Mouse (Mus musculus) heart, adult 2 months (tissue): Measurements from ENCODE around the gene Plch2.

Experiments used
- CTCF ChIP-seq: fragments of 200-600 bp; IDR thresholded peaks from 2 replicates; pipeline ENCODE4 v1.8.1; 2022; ENCODE audit warnings: antibody characterized with exemption, mild to moderate bottlenecking, moderate library complexity
- EP300 ChIP-seq: fragments of 200-500 bp; IDR thresholded peaks from 2 replicates; pipeline ENCODE4 v1.6.1; 2011; ENCODE audit warnings: low read depth, low read length, control low read depth; ENCODE audit not compliant: insufficient read depth
- POLR2A ChIP-seq: fragments of 200-500 bp; IDR thresholded peaks from 2 replicates; pipeline ENCODE4 v1.6.1; 2011; ENCODE audit warnings: mild to moderate bottlenecking, low read depth, low read length, control low read depth; ENCODE audit not compliant: insufficient read depth

DNA sequence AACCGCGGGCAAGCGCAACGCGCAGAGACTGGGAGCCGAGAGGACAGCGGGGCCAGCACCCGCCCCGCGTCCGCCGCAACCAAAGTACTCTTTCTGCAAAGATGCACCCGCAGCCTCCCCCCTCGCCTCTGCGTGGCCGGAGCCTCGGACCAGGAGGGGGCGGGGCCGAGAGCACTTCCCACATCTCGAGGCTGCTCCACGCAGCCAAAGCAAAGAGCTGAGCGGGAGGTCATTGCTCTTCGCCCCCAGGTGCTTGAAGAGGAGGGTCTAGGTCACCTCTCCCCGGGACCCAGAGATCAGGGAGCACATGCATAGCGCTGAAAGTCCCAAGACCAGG is 13.3 kb downstream of the Plch2 start:
- no peak for TF ChIP-seq EP300
- TF ChIP-seq CTCF = no peak
- TF ChIP-seq POLR2A = no peak
